Mouse (Mus musculus) spleen, postnatal 36 days (tissue): ENCODE results near the gene Csmd2.

Experiments used
- DNase-seq, 2 experiments: peaks; one replicate each; pipeline ENCODE4 v3.0.0; 2022; ENCODE audit warnings: low spot score in 2 of 2, mixed read lengths in 1 of 2

The Csmd2 gene

DNA sequence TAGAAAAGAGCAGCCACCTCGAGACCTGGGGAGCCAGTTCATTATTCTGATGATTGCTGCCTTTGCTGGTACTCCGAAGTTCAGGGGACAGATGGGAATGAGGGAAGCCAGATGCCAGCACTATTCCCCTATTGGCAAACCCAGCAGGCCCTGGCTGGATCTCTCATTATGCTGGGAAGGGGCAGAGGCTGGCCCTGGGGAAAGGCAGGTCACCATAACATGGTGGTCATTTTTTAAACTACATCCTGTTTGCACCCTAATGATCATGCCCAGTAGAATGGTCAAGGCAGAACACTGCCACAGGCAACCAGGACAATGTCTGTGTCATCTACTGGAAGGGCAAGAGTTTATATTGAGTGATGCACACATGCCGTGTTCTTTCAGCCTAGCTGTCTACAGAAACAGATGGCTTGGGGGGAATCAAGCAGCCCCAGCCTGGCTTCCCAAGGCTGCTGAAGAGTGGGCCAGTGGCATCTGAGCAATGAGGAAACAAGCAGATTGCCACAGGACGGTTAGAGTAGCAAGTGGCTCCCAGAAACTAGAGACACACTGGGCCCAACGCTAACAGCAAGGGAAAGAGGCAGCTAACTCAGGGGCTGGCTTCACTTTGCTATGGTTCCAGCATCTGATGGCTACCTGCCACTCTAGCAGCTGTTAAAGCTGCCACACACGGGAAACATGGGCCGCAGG is 424.4 kb downstream of the Csmd2 start:
- DNase-seq = no peak

- DNase-seq = no peak
Observed at GRCm38 (mm10) chr4:128414741-128415140, 427.1 kb downstream of the Csmd2 start.

DNA sequence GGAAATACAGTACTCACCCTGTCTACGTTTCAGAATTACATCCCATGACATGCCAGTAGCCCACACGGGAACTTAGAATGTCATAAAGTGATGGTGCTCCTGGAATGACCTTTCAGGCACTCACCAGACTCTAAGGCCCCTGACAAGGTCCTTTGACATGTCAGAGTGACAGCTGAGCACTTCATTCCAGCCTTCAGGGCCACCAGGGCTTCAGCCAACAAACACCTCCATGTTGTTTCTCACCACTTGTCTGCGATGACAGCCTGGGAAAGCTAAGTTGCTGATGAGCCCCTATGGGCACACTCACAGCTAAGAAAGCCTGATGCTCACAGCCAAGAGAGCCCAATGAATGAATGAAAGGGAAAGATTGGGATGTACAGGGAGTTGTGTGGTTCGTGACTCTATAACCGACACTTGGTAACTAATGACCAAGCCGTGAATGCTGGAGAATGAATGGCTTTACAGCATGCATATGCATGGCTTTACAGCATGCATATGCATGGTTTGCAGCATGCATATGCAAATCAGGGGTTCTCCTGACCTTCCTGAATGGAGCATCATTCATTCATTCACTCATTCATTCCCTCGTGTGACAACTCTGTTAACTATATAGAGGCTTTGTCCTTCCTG is 432.4 kb downstream of the Csmd2 start:
- no peak for DNase-seq

DNA sequence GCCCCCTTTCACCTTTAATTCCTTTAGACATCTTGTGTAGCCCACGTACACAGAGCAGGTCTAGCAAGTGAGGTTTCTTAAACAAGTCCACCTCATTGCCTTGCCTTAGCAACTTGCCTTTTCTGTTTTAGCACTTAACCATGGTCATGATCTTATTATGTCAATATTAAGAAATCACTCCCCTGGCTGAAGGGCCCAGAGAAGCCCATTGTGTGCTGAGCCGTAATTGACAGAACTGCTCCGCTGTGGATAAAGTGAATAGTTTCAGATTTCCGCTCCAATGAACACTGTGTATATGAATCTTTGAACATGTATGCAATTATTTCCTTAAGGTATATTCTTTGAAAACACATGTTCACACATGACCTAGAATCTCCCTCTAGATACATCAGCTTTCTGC is 434.8 kb downstream of the Csmd2 start:
- no peak for DNase-seq

DNA sequence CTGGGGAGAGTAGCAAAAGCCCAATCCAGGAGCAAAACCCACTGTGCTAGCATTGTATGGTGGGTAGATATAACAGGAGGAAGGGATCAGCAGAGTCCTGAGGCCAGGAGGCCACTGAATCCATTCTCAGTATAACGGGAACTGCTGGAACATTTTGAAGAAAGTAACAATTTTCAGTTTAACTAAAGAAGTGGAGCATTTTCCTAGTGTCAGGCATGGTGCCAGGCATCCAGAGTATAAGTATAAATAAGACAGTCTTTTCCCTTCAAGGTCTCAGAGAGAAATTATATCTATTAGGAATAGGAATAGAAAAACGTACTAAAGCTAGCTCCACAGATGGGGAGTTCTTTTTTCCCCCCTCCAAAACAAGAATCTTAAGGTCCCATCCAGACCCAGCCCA is 437.7 kb downstream of the Csmd2 start:
- DNase-seq = no peak

DNA sequence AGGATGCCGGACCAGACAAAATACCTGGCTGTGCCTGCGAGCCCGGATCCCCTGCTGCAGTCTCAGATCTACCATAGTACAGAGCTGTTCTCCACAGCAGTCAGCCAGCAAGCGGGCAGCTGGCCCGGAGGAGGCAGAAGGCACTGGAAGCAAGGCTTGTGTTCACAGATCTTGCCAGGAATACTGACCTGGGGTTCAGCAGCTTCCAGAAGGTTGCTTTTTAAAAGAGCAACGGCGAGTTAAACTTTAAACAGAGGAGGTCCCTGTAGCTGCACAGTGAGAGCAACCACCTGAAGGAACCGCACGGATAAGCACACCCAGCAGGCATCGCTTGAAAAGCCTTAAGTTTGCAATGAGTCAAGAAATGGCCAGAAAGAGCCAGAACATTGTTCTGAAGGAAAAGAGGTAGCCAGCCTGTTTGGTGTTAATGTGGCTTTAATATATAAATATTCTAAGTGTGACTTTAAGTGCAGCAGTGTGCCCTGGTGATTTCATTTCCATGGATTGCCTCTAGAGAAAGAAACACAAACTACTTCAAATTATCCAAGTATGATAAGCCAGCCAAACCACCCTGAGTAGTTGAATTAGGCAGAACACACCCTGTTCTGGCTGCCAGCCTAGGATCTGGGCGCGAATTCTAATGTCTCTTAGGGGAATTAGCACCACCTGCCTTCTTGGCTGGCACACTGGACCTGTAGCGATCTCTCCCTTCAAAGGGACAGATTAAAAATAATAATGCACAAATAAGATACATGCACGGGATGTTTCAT is 439.8 kb downstream of the Csmd2 start:
- no peak for DNase-seq

DNA sequence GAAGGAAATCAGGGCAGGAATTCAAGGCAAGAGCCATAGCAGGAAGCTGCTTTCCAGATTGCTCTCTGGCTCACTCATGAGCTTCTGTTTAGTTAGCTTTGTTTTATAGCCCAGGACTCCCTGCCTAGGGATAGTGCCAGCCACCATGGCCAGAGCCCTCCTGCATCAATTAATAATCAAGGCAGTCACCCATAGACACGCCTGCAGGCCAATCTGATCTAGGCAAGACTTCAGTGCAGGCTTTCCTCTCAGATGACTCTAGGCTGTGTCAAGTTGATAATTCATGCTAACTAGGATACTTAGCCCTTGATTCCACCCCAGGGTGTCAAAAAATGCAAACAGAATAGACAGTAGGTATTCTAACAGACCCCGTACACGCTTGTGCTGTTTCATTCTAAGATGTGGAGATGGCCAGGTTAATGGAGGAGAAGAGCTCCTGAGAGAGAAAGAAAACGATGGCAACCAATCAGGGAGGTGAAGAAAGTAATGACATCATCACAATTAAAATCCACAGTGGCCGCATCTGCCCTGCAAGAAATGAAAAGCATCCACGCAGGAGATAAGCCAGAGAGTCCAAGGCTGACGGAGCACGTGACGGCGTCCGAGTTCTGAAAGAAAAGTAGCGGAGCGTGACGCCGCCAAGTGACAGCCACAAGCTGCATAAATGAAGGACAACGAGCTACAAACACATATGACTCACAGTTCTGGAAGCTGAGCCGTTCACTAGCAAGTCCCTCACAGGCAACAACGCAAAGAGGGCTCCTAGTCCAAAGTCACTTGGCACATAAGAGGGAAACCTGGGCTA is 440.8 kb downstream of the Csmd2 start:
- no peak for DNase-seq

DNA sequence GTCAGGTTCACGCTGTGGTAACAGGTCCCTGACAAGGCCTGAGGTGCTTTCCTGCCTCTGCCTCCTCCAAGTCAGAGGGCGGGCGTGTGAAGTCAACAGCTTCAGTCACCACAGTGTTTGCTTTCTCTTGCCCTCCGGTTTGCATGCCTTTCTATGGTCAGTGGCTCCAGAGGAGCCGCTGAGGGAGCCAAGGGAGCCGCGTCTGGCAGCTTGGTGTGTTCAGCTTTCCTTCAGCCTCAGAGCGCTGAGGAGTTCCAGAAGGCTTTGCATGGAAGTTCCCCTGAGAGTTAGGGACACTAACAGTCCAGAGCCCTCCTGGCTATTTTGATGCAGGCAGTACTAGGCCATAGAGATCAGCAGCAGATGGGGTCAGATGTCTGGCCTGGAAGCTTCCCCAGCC is 441.9 kb downstream of the Csmd2 start:
- no peak for DNase-seq

DNA sequence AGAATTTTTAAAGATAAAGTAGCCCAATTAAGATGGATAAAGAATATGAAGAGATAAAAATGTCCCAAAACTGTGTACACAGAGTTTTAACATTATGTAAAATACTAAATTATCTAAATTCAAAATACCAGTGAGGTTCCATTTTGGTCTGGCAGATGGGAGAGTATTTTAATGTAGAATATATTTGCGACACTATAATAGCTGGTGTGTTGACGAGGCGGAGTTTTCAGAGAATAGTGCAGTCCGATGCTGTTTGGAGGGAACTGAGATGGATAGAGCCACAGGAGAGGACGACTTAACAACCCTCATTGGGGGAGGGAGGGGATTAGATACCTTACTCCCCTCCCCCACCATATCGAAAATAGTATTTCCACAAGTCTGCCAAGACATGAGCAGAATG is 452.9 kb downstream of the Csmd2 start:
- DNase-seq = no peak

DNA sequence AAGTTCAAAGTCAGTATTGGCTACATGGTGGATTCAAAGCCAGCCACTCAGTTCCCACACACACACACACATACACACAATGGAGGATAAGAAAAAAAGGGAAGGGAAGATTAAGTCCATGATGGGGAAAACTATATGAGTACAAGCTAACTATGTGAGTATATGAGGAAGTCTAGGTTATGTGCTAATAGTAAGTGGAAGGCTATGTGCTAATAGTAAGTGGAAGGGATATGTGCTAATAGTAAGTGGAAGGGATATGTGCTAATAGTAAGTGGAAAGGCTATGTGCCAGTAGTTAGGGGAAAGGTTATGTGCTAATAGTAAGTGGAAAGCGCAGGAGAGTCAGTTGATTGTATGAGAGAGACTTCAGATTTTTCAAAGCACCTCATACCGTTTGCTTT is 453.6 kb downstream of the Csmd2 start:
- no peak for DNase-seq

- DNase-seq = no peak
Observed at GRCm38 (mm10) chr4:128442791-128443190, 455.1 kb downstream of the Csmd2 start.

DNA sequence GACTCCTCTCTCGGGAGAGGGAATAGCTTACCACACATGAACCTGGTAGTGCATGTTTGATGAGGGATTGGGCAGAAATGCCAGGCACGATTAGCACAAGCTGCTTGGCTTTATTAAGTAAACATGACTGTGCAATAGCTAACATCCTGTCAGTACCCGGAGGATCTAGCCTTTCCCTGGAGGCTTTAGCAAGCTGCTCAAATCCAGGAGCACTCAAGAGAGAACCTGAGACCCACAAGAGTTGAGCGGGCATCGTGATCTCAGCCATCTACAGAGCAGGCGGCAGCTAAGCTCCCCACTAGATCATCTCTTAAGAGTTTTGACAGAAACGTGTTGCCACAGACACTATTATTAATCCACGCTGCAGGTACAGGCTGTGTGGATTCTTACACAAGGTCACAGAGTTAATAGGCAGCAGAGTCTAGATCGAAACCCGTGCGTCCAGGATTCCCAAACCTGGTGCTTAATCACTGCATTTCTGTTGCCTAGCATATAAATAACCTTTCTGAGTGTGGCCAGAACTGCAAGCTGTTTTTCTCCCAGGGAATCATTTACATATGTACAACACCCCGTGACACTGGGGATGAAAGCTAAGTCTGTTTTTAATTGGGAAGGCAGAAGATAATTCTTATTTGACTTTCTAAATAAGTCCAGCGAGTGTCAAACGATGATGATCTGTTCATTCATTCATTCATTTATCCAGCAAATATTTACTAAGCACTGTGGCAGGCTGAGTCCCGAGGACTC is 458.0 kb downstream of the Csmd2 start:
- no peak for DNase-seq

GRCm38 (mm10) chr4:128448831-128449431 is 461.3 kb downstream of the Csmd2 start:
- no peak for DNase-seq

- no peak for DNase-seq
Observed at GRCm38 (mm10) chr4:128450137-128450536, 462.5 kb downstream of the Csmd2 start.

DNA sequence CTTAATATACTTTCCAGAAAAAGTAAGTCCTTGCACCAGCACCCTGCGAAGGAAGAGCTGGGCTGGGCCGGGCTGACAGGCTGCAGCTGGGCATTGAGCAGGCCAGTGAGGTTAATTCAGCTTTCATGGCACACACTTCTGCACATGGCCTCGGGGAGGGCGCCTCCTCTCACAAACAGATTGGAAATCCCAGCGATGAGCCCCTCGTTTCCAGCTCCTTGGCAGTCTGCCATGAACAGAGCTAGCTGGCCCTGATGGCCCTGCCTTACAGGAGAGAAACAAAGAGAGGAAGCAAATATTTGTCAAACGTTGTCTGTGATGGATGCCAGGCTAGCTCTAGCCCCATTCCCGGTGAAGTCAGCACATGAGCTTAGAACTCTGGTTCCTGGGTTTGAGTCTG is 463.3 kb downstream of the Csmd2 start:
- no peak for DNase-seq

DNA sequence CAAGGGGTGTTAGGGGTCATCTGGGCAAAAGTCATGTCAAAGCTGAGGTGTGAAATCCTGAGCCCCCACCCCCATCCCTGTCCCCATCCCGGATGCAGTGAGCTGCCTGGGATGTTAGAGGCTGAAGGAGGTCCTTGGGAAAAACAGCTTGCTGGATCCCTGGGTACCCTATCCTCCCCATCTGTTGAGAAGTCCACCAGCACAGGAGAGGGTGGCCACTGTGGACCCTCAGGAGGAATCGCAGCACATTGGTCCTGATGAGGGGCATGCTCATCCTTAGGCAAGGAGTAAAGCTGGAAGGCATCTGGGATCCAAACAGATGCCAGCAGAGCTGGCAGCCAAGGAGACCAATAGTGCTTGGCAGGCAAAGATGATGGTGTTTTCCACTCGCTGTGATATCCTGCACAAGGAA is 463.7 kb downstream of the Csmd2 start:
- DNase-seq = no peak

DNA sequence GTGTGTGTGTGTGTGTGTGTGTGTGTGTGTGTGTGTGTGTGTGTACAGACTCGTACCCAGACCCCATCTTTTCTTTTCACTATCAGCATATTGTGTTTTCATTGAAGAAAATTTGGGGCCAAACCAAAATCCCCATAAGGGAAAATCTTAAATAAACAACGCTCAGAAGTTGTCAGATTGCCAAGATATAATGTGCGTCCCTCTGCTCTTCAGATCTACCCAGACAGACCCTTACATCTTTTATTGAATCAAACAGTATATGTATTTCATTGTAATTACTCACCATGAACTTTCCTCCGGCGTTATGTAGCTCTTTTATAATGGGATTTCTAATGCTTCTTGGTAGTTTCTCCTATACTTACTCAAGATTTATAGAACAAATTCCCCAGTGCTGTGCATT is 479.1 kb downstream of the Csmd2 start:
- no peak for DNase-seq

GRCm38 (mm10) chr4:128468040-128468439 is 480.4 kb downstream of the Csmd2 start:
- DNase-seq = no peak

DNA sequence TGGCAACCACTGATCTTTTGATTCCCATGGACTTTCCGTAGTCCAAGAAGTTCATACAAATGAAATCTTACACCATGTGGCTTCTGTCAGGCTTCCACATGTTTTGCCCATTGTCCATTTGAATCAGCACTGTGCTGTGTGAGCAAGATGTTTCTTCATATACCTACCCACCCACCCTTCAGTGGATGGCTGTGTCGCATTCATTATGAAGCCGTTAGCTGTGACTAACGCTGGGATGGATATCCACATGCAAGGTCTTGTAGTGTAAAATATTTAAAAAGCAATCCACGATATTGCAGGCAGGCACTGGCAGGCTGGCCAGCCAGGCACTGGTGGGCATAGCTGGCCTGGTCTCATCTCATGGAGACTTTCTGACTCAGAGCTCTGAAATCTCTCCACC is 488.6 kb downstream of the Csmd2 start:
- DNase-seq = no peak

DNA sequence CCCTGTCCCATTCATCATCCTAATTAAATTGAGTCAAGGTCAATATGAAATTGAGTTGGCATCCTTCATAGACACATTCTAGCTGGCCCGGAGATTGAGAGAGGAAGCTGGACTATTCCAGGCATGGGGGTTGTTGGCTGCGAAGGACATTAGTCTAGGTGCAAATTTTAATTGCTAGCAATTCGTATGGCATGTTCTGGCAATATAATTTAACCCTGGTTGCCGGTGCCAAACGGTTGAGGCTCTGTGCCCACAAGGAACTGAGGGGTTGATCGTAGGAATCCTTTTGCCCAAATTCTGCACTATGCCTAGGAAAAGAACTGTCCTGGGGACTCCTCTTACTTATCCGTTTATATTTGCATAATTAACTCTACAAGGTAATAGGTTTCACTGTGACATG is 496.2 kb downstream of the Csmd2 start:
- no peak for DNase-seq

GRCm38 (mm10) chr4:128484679-128485078 is 497.0 kb downstream of the Csmd2 start:
- no peak for DNase-seq
